Mouse (Mus musculus) heart, embryonic 14.5 days (tissue): Measurements from ENCODE around the gene Gm20696. TPM values are rescaled to one million over a fixed set of nuclear protein-coding genes. Genes with fewer than 3 reads are reported as not detected.

ENCODE experiments used
- ATAC-seq: fragments of 200-750 bp; cut with Nextera tagmentation; 2 replicates; pipeline ENCODE4 v1.8.0; 2017; ENCODE audit warnings: low read depth, moderate TSS enrichment; ENCODE audit not compliant: insufficient number of reproducible peaks, insufficient read depth, low FRiP score
- H3K27ac ChIP-seq, 2 experiments: fragments of 200-500 bp in 1 of 2; fragments of 300-500 bp in 1 of 2; sonication (generic) in 1 of 2; replicated peaks in 1 of 2; 2 replicates each; pipeline ENCODE4 v1.5.1; 2012 to 2014; ENCODE audit warnings: low read depth in 2 of 2, low read length in 2 of 2, control low read depth in 1 of 2, mild to moderate bottlenecking in 1 of 2, mixed read lengths in 1 of 2; ENCODE audit not compliant: control insufficient read depth in 1 of 2, insufficient read depth in 1 of 2
- H3K27me3 ChIP-seq: fragments of 300-500 bp; sonication (generic); 2 replicates; pipeline ENCODE4 v1.6.1; 2014; ENCODE audit warnings: mild to moderate bottlenecking, low read length, control low read depth; ENCODE audit not compliant: control insufficient read depth, insufficient read depth
- H3K36me3 ChIP-seq: fragments of 300-500 bp; sonication (generic); 2 replicates; pipeline ENCODE4 v1.6.1; 2014; ENCODE audit warnings: mild to moderate bottlenecking, control low read depth, low read length, mixed read lengths; ENCODE audit not compliant: control insufficient read depth, insufficient read depth
- H3K4me1 ChIP-seq, 2 experiments: fragments of 200-500 bp in 1 of 2; fragments of 300-500 bp in 1 of 2; sonication (generic) in 1 of 2; 2 replicates each; pipeline ENCODE4 v1.6.1; 2012 to 2014; ENCODE audit warnings: low read length in 2 of 2, control low read depth in 1 of 2, mixed read lengths in 1 of 2; ENCODE audit not compliant: control insufficient read depth in 2 of 2, insufficient read depth in 2 of 2
- H3K4me2 ChIP-seq: fragments of 300-500 bp; sonication (generic); 2 replicates; pipeline ENCODE4 v1.6.1; 2014; ENCODE audit warnings: mild to moderate bottlenecking, low read length
- H3K4me3 ChIP-seq, 2 experiments: fragments of 200-500 bp in 1 of 2; fragments of 300-500 bp in 1 of 2; sonication (generic) in 1 of 2; 2 replicates each; pipeline ENCODE4 v1.5.1; 2012 to 2014; ENCODE audit warnings: low read length in 2 of 2, mild to moderate bottlenecking in 2 of 2, control low read depth in 1 of 2, low read depth in 1 of 2, moderate library complexity in 1 of 2; ENCODE audit not compliant: control insufficient read depth in 1 of 2, insufficient read depth in 1 of 2
- H3K9ac ChIP-seq: fragments of 300-500 bp; sonication (generic); 2 replicates; pipeline ENCODE4 v1.6.1; 2014; ENCODE audit warnings: mild to moderate bottlenecking, low read length
- H3K9me3 ChIP-seq: fragments of 300-500 bp; sonication (generic); 2 replicates; pipeline ENCODE4 v1.6.1; 2016; ENCODE audit warnings: low read length, control low read depth; ENCODE audit not compliant: control insufficient read depth
- WGBS: fragments of 180-500 bp; shearing (Covaris S2); extraction: QIAGEN DNeasy Blood & Tissue Kit; methylation state at CpG from one replicate; pipeline ENCODE4 v1.1.7; 2014; 5-methylcytosine and 5-hydroxymethylcytosine counted together
- polyA plus RNA-seq: library from polyadenylated mRNA; unstranded; fragments of >200 nt; fragmentation: Nextera tagmentation; extraction: Ambion mirVana; gene quantifications from 2 replicates; pipeline ENCODE4 v1.2.1, GENCODE M21; 2014

Gm20696 gene
- polyA plus RNA-seq, 1 experiment from 2014 or later: 3.9 TPM

- H3K9ac ChIP-seq: no peak overlapping the region
- H3K4me2 ChIP-seq: no peak overlapping the region
- H3K27me3 ChIP-seq: no peaks in the 10 kb centered on the region
- no peak; the same call in 1 of the 2 replicates for ATAC-seq
- H3K4me1 ChIP-seq: peaks cover 0 to 2% of the 10 kb centered on the region in 2 experiments; a peak in 1 of 4 replicates
- no peaks in the 10 kb centered on the region for H3K36me3 ChIP-seq
- H3K4me3 ChIP-seq: no peak overlapping the region
- no peaks in the 10 kb centered on the region for H3K9me3 ChIP-seq
- no peak overlapping the region for H3K27ac ChIP-seq
- WGBS: 81% methylated on average over 6 of the region's 6 CpGs
Measured at GRCm38 (mm10) chr6:99401801-99402200, 264.8 kb downstream of the Gm20696 start.

GRCm38 (mm10) chr6:99401211-99401610 lies 265.4 kb downstream of the Gm20696 start:
- Histone ChIP-seq H3K27ac (no peak overlapping the region), H3K27me3 (no peaks in the 10 kb centered on the region), H3K36me3 (no peaks in the 10 kb centered on the region), H3K4me1 (no peaks in the 10 kb centered on the region), H3K9me3 (no peaks in the 10 kb centered on the region), H3K4me2 (no peak overlapping the region), H3K4me3 (no peak overlapping the region), H3K9ac (no peak overlapping the region)
- no peak for ATAC-seq
- WGBS: 80% methylated on average over 2 of the region's 2 CpGs

GRCm38 (mm10) chr6:99395745-99396144 lies 270.9 kb downstream of the Gm20696 start:
- Histone ChIP-seq H3K4me3 (no peak overlapping the region), H3K36me3 (no peaks in the 10 kb centered on the region), H3K9ac (no peak overlapping the region), H3K27ac (no peak overlapping the region), H3K4me2 (no peak overlapping the region), H3K4me1 (no peaks in the 10 kb centered on the region), H3K9me3 (no peaks in the 10 kb centered on the region), H3K27me3 (no peaks in the 10 kb centered on the region)
- 67% methylated on average over 12 of the region's 12 CpGs for WGBS
- ATAC-seq: no peak

GRCm38 (mm10) chr6:99394801-99395200 lies 271.8 kb downstream of the Gm20696 start:
- Histone ChIP-seq H3K36me3 (no peaks in the 10 kb centered on the region), H3K4me2 (no peak overlapping the region), H3K27ac (no peak overlapping the region), H3K9me3 (no peaks in the 10 kb centered on the region), H3K9ac (no peak overlapping the region), H3K4me1 (peaks cover under 1% of the 10 kb centered on the region in 2 experiments; a peak in 1 of 4 replicates), H3K27me3 (no peaks in the 10 kb centered on the region), H3K4me3 (no peak overlapping the region)
- ATAC-seq: no peak
- WGBS: 58% methylated on average over 5 of the region's 5 CpGs

- Histone ChIP-seq H3K9ac (no peak overlapping the region), H3K27me3 (no peaks in the 10 kb centered on the region), H3K4me1 (peaks cover 8 to 10% of the 10 kb centered on the region in 2 experiments; a peak in 1 of 4 replicates), H3K36me3 (no peaks in the 10 kb centered on the region), H3K9me3 (no peaks in the 10 kb centered on the region), H3K4me3 (no peak overlapping the region), H3K27ac (no peak overlapping the region), H3K4me2 (no peak overlapping the region)
- 96% methylated on average over 6 of the region's 6 CpGs for whole genome bisulfite sequencing
- ATAC-seq: no peak
Measured at GRCm38 (mm10) chr6:99392484-99392883, 274.1 kb downstream of the Gm20696 start.

GRCm38 (mm10) chr6:99388741-99389675 lies 277.6 kb downstream of the Gm20696 start:
- 67% methylated on average over 19 of the region's 19 CpGs for WGBS
- Histone ChIP-seq H3K4me2 (no peak overlapping the region), H3K36me3 (no peaks in the 10 kb centered on the region), H3K9me3 (no peaks in the 10 kb centered on the region), H3K27me3 (no peaks in the 10 kb centered on the region), H3K4me1 (peaks cover 12 to 16% of the 10 kb centered on the region in 2 experiments; a peak in 2 of 4 replicates), H3K4me3 (no peak overlapping the region), H3K9ac (peak overlapping the region; percentile 8; the same call in 1 of the 2 replicates), H3K27ac (peak overlapping the region; percentile 63 to 75)
- 0 out of 2 replicates have a peak, but pooled peaks have one; percentile 19 for ATAC-seq

- 71% methylated on average over 5 of the region's 5 CpGs for WGBS
- Histone ChIP-seq H3K27ac (peak overlapping the region in 1 of 2 experiments; percentile 75; a peak in 2 of 4 replicates), H3K4me1 (peaks cover 17 to 22% of the 10 kb centered on the region in 2 experiments; a peak in 3 of 4 replicates), H3K9me3 (no peaks in the 10 kb centered on the region), H3K4me2 (no peak overlapping the region), H3K27me3 (no peaks in the 10 kb centered on the region), H3K36me3 (no peaks in the 10 kb centered on the region), H3K4me3 (no peak overlapping the region), H3K9ac (no peak overlapping the region)
- no peak for ATAC-seq
Measured at GRCm38 (mm10) chr6:99388023-99388422, 278.6 kb downstream of the Gm20696 start.
